Mouse (Mus musculus) liver, adult 2 months (tissue): ENCODE measurements around the gene Pde4d. TPM values are rescaled to one million over a fixed set of nuclear protein-coding genes. Genes with fewer than 3 reads are reported as not detected.

Experiments used
- DNase-seq: peaks from one replicate; pipeline ENCODE4 v3.0.0-alpha.2; 2011; ENCODE audit warnings: low read depth, low spot score; ENCODE audit errors: extremely low read depth
- H3K27ac ChIP-seq: fragments of 200-500 bp; replicated peaks from 2 replicates; pipeline ENCODE4 v1.5.1; 2012; ENCODE audit warnings: low read depth, mild to moderate bottlenecking, control low read depth, inconsistent platforms, low read length; ENCODE audit not compliant: insufficient read depth
- H3K27me3 ChIP-seq: fragments of 200-500 bp; 2 replicates; pipeline ENCODE4 v1.6.1; 2012; ENCODE audit warnings: mild to moderate bottlenecking, moderate library complexity, low read length, inconsistent platforms; ENCODE audit not compliant: control insufficient read depth, insufficient read depth
- H3K36me3 ChIP-seq: fragments of 200-500 bp; 2 replicates; pipeline ENCODE4 v1.6.1; 2012; ENCODE audit warnings: low read length, inconsistent platforms; ENCODE audit not compliant: control insufficient read depth, insufficient read depth
- H3K4me1 ChIP-seq: fragments of 200-500 bp; 2 replicates; pipeline ENCODE4 v1.6.1; 2011; ENCODE audit warnings: low read length; ENCODE audit not compliant: control insufficient read depth, insufficient read depth
- H3K4me3 ChIP-seq: fragments of 200-500 bp; 2 replicates; pipeline ENCODE4 v1.5.1; 2011; ENCODE audit warnings: low read depth, mild to moderate bottlenecking, control low read depth, low read length, moderate library complexity; ENCODE audit not compliant: insufficient read depth
- H3K79me2 ChIP-seq: fragments of 200-500 bp; 2 replicates; pipeline ENCODE4 v1.6.1; 2012; ENCODE audit warnings: inconsistent platforms, mild to moderate bottlenecking, low read length, moderate library complexity; ENCODE audit not compliant: control insufficient read depth, insufficient read depth
- H3K9ac ChIP-seq: fragments of 200-500 bp; 2 replicates; pipeline ENCODE4 v1.6.1; 2012; ENCODE audit warnings: low read depth, mild to moderate bottlenecking, control low read depth, inconsistent platforms, low read length
- CTCF ChIP-seq: fragments of 200-500 bp; IDR thresholded peaks from 2 replicates; pipeline ENCODE4 v1.5.1; 2011; ENCODE audit warnings: low read depth, low read length, control low read depth
- POLR2A ChIP-seq: fragments of 200-500 bp; IDR thresholded peaks from 2 replicates; pipeline ENCODE4 v1.6.1; 2011; ENCODE audit warnings: low read length, control low read depth; ENCODE audit not compliant: insufficient read depth; ENCODE audit errors: extremely low read depth
- WGBS: fragments of 180-500 bp; shearing (Covaris S2); methylation state at CpG from one replicate; pipeline ENCODE4 v1.1.7; 2018; 5-methylcytosine and 5-hydroxymethylcytosine counted together
- polyA plus RNA-seq: library from polyadenylated mRNA; depleted of rRNA; stranded (reverse); fragments of >200 nt; gene quantifications from 2 replicates; pipeline ENCODE4 v1.2.3, GENCODE M21; 2012
- total RNA-seq: library from RNA; depleted of rRNA; stranded (reverse); fragments of >200 nt; gene quantifications from 2 replicates; pipeline ENCODE4 v1.2.3, GENCODE M21; 2014

Gene Pde4d
- total and polyA plus RNA-seq, 2 experiments = 2.3 to 13.6 TPM

- Histone ChIP-seq H3K4me1 (no peaks in the 10 kb centered on the region), H3K27me3 (no peaks in the 10 kb centered on the region), H3K27ac (no peak overlapping the region), H3K79me2 (no peaks in the 10 kb centered on the region), H3K9ac (no peak overlapping the region), H3K4me3 (no peak overlapping the region), H3K36me3 (no peaks in the 10 kb centered on the region)
- no peak for DNase-seq
- no peak for TF ChIP-seq POLR2A
- no peak for TF ChIP-seq CTCF
- 80% methylated on average over 6 of the region's 6 CpGs for WGBS
Measured at GRCm38 (mm10) chr13:109181363-109181762, 731.6 kb downstream of the Pde4d start.

GRCm38 (mm10) chr13:109190652-109191051 is 740.9 kb downstream of the Pde4d start:
- Histone ChIP-seq H3K9ac (no peak overlapping the region), H3K27ac (no peak overlapping the region), H3K36me3 (no peaks in the 10 kb centered on the region), H3K4me3 (no peak overlapping the region), H3K27me3 (no peaks in the 10 kb centered on the region), H3K4me1 (no peaks in the 10 kb centered on the region), H3K79me2 (no peaks in the 10 kb centered on the region)
- 67% methylated on average over 4 of the region's 4 CpGs for WGBS
- TF ChIP-seq POLR2A (no peak), CTCF (no peak)
- no peak for DNase-seq

DNA sequence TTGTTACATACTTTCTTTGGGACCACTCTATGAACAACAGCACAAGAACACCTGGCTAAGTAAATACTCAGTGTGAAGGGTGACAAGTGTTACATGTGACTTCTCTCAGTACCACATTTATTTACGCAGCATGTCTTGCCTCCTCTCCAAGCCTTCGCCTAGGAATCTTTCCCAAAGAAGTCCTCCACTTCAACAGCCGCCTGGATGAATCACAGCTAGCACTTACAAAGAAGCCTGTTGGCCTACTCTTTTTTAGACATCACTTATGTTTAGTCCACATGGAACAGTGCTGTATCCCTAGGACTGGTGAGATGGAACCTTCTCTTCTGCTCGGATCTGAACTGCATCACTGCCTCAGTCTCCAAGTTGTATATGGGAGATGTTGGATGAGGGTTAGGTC is 741.4 kb downstream of the Pde4d start:
- Histone ChIP-seq H3K79me2 (no peaks in the 10 kb centered on the region), H3K36me3 (no peaks in the 10 kb centered on the region), H3K4me1 (no peaks in the 10 kb centered on the region), H3K4me3 (no peak overlapping the region), H3K27me3 (no peaks in the 10 kb centered on the region), H3K27ac (no peak overlapping the region), H3K9ac (no peak overlapping the region)
- WGBS = 80% methylated on average over 4 of the region's 4 CpGs
- TF ChIP-seq CTCF = no peak
- no peak for TF ChIP-seq POLR2A
- no peak for DNase-seq

- DNase-seq = no peak
- no peaks in the 10 kb centered on the region for H3K4me1 ChIP-seq
- H3K27ac ChIP-seq = no peak overlapping the region
- H3K36me3 ChIP-seq = no peaks in the 10 kb centered on the region
- no peak overlapping the region for H3K4me3 ChIP-seq
- H3K9ac ChIP-seq = no peak overlapping the region
- 48% methylated on average over 9 of the region's 9 CpGs for WGBS
- no peaks in the 10 kb centered on the region for H3K79me2 ChIP-seq
- TF ChIP-seq CTCF (no peak), POLR2A (no peak)
- H3K27me3 ChIP-seq = no peaks in the 10 kb centered on the region
Measured at GRCm38 (mm10) chr13:109205541-109205940, 755.8 kb downstream of the Pde4d start.

DNA sequence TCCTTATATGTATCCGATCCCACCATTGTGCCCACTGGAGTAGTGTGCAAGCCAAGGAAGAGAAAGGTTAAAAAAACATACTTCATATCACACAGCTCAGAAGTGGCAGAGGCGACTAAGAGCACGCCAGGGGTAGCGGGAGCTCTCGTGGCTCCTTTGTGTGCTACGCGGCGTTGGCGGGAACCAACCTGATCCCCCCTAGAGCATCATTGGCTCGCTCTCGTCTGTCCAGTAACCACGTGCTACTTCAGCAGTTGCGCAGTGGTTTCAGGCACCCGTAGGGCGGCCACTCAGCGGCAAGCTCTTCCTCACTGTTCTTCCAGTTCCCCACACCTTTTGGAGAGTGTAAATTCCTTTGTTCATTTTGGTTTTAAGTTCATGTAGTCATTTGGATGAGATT is 758.9 kb downstream of the Pde4d start:
- H3K9ac ChIP-seq = no peak overlapping the region
- H3K27ac ChIP-seq = no peak overlapping the region
- peaks cover 6% of the 10 kb centered on the region; the same call in 1 of the 2 replicates for H3K27me3 ChIP-seq
- H3K4me3 ChIP-seq = no peak overlapping the region
- no peaks in the 10 kb centered on the region for H3K36me3 ChIP-seq
- DNase-seq = no peak
- WGBS = 94% methylated on average over 16 of the region's 16 CpGs
- no peaks in the 10 kb centered on the region for H3K79me2 ChIP-seq
- peaks cover 7% of the 10 kb centered on the region for H3K4me1 ChIP-seq
- TF ChIP-seq CTCF (no peak), POLR2A (no peak)

GRCm38 (mm10) chr13:109209413-109209812 is 759.7 kb downstream of the Pde4d start:
- H3K4me1 ChIP-seq = peaks cover 7% of the 10 kb centered on the region
- H3K79me2 ChIP-seq = no peaks in the 10 kb centered on the region
- H3K36me3 ChIP-seq = no peaks in the 10 kb centered on the region
- TF ChIP-seq CTCF = no peak
- no peak for TF ChIP-seq POLR2A
- peaks cover 6% of the 10 kb centered on the region; the same call in 1 of the 2 replicates for H3K27me3 ChIP-seq
- no peak overlapping the region for H3K27ac ChIP-seq
- WGBS = 39% methylated on average over 6 of the region's 6 CpGs
- no peak overlapping the region for H3K4me3 ChIP-seq
- no peak for DNase-seq
- no peak overlapping the region for H3K9ac ChIP-seq
